Mouse (Mus musculus) cerebellum, adult 18-20 months (tissue): ENCODE measurements around the gene Cd86.

Experiments
- DNase-seq, 2 experiments: peaks; one replicate each; pipeline ENCODE4 v3.0.0; 2021

Gene Cd86

GRCm38 (mm10) chr16:36596671-36597410, 69.0 kb downstream of the Cd86 start:
- no peak for DNase-seq

GRCm38 (mm10) chr16:36589898-36590297, 76.0 kb downstream of the Cd86 start:
- DNase-seq = no peak

- no peak for DNase-seq
These were observed 77.9 kb downstream of the Cd86 start for GRCm38 (mm10) chr16:36587971-36588370.

- no peak for DNase-seq
These were observed 83.8 kb downstream of the Cd86 start for GRCm38 (mm10) chr16:36582073-36582472.

GRCm38 (mm10) chr16:36571942-36572341, 93.9 kb downstream of the Cd86 start:
- DNase-seq = no peak

- DNase-seq = no peak
These were observed 104.2 kb downstream of the Cd86 start, which contains the start of gene Casr for GRCm38 (mm10) chr16:36561386-36562338. TSS of gene Casr (minus strand) at chr16:36562141.

GRCm38 (mm10) chr16:36559573-36559972, 106.3 kb downstream of the Cd86 start:
- DNase-seq = no peak

- no peak for DNase-seq
These were observed 110.2 kb downstream of the Cd86 start for GRCm38 (mm10) chr16:36555672-36556165.
